Comparison of ENCODE assay signal across 23 mouse cellular contexts in the genomic region with DNA sequence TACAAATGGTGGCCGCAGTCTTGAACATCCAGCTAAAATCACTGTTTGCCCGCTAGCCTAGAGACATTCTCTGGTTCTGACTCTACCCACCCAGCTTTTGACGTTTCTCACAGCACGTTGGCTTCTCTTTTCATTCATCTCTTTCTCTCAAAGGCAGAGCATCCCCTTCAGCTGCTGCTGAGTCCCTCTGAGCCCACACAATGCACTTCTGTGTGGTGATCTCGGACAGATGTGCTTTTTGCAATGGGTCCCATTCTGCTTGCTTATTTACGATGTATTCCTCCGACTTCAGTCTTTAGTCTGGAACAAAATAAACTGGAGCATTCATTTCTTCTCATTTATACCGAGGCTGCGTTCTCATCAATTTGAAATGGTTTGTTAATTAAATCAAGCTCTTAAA.
A peak's percentile ranks its signal among the peaks of the same experiment; 100 is the strongest.
DNase-seq lines count a peak whose midpoint lies in the region; ATAC-seq and TF ChIP-seq lines count a peak whose summit lies in the region.
"Had no signal": no experiment of that assay in that cellular context is flagged by ENCODE, and none has a peak within 500 bp of the region (broad histone marks: within the 10 kb centered on the region; RNA-seq: fewer than 3 reads in every experiment).

No protein-coding gene starts in this region.

- no peak overlapping the region for H3K27ac ChIP-seq in hindbrain, postnatal 0 days
- H3K27ac ChIP-seq in hindbrain, embryonic 10.5 days, result no peak overlapping the region
- 0 out of 2 replicates have a peak overlapping the region, but pooled peaks have one; percentile 20 for H3K27ac ChIP-seq in neural tube, embryonic 11.5 days (ENCODE audit: low read depth, low read length)
- H3K27ac ChIP-seq in neural tube, embryonic 13.5 days (replicated peaks), result no peak overlapping the region
- H3K27ac ChIP-seq: forebrain, embryonic 10.5 days; forebrain, embryonic 13.5 days; hindbrain, embryonic 13.5 days had no signal

- H3K9me3 ChIP-seq in hindbrain, postnatal 0 days (ENCODE audit: low read length), result no peaks in the 10 kb centered on the region
- no peaks in the 10 kb centered on the region for H3K9me3 ChIP-seq in hindbrain, embryonic 10.5 days
- no peaks in the 10 kb centered on the region for H3K9me3 ChIP-seq in neural tube, embryonic 11.5 days (ENCODE audit: control insufficient read depth, low read length)
- H3K9me3 ChIP-seq in neural tube, embryonic 13.5 days, result no peaks in the 10 kb centered on the region
- H3K9me3 ChIP-seq: forebrain, embryonic 10.5 days; forebrain, embryonic 13.5 days; hindbrain, embryonic 13.5 days had no signal

- no peak for TF ChIP-seq CTCF in hindbrain, postnatal 0 days (IDR thresholded peaks at IDR 0.05; ENCODE audit: low read depth)

- no peaks in the 10 kb centered on the region for H3K4me1 ChIP-seq in hindbrain, postnatal 0 days (ENCODE audit: insufficient read depth, low read length)
- H3K4me1 ChIP-seq in hindbrain, embryonic 10.5 days (replicated peaks), result 0 out of 2 replicates have a peak, but pooled peaks cover 2% of the 10 kb centered on the region
- peaks cover 7% of the 10 kb centered on the region; the same call in 1 of the 2 replicates for H3K4me1 ChIP-seq in neural tube, embryonic 11.5 days (ENCODE audit: control insufficient read depth, insufficient read depth, low read length)
- H3K4me1 ChIP-seq in neural tube, embryonic 13.5 days (replicated peaks), result peaks cover 10% of the 10 kb centered on the region; the same call in 1 of the 2 replicates
- H3K4me1 ChIP-seq: forebrain, embryonic 13.5 days; hindbrain, embryonic 13.5 days had no signal

- intact Hi-C loops in gastrocnemius, postnatal 36 days (cut with DNase I), result no loop called here

- WGBS in hindbrain, postnatal 0 days, result 46% methylated on average over 9 of the region's 9 CpGs
- 57% methylated on average over 9 of the region's 9 CpGs for WGBS in hindbrain, embryonic 10.5 days
- 30% methylated on average over 9 of the region's 9 CpGs for WGBS in neural tube, embryonic 11.5 days
- 20% methylated on average over 9 of the region's 9 CpGs for WGBS in neural tube, embryonic 13.5 days

- no peak overlapping the region for H3K9ac ChIP-seq in hindbrain, postnatal 0 days (replicated peaks; ENCODE audit: low read length)
- no peak overlapping the region for H3K9ac ChIP-seq in neural tube, embryonic 11.5 days (ENCODE audit: low read length)
- no peak overlapping the region for H3K9ac ChIP-seq in neural tube, embryonic 13.5 days
- H3K9ac ChIP-seq: forebrain, embryonic 13.5 days; hindbrain, embryonic 13.5 days had no signal

- H3K4me2 ChIP-seq in hindbrain, postnatal 0 days (ENCODE audit: low read depth, low read length), result no peak overlapping the region
- H3K4me2 ChIP-seq in neural tube, embryonic 11.5 days (ENCODE audit: low read depth), result no peak overlapping the region
- H3K4me2 ChIP-seq in neural tube, embryonic 13.5 days, result no peak overlapping the region
- H3K4me2 ChIP-seq: forebrain, embryonic 13.5 days; heart, embryonic 11.5 days; hindbrain, embryonic 13.5 days had no signal

- H3K27me3 ChIP-seq in hindbrain, postnatal 0 days (ENCODE audit: insufficient read depth, low read length), result no peaks in the 10 kb centered on the region
- H3K27me3 ChIP-seq in hindbrain, embryonic 10.5 days (ENCODE audit: insufficient read depth, poor library complexity, severe bottlenecking), result no peaks in the 10 kb centered on the region
- H3K27me3 ChIP-seq in neural tube, embryonic 11.5 days (ENCODE audit: control insufficient read depth, insufficient read depth, low read length), result no peaks in the 10 kb centered on the region
- no peaks in the 10 kb centered on the region for H3K27me3 ChIP-seq in neural tube, embryonic 13.5 days
- H3K27me3 ChIP-seq: forebrain, embryonic 13.5 days; hindbrain, embryonic 13.5 days had no signal

- DNase-seq in hindbrain, postnatal 0 days (ENCODE audit: low spot score), result peak; percentile 18
- no peak for DNase-seq in hindbrain, embryonic 10.5 days (ENCODE audit: low spot score)
- DNase-seq in neural tube, embryonic 11.5 days (ENCODE audit: low spot score), result peak; percentile 30
- no peak for DNase-seq in neural tube, embryonic 10.5 days (ENCODE audit: extremely low spot score, low spot score)
- DNase-seq in brain, adult 2 months (ENCODE audit: low read depth, low spot score), result peak; percentile 25
- DNase-seq in left cerebral cortex, adult 9 months (ENCODE audit: low spot score in 2 of 2), result no peak
- no peak for DNase-seq in gastrocnemius, postnatal 36 days
- DNase-seq: adrenal gland, adult 8-10 months; adrenal gland, postnatal 25 days; cerebellum, adult 11-12 months; cerebellum, adult 8-10 months; cerebellum, postnatal 10 days; cerebellum, postnatal 36 days; gastrocnemius, postnatal 10 days; heart, adult 11 months had no signal

- H3K36me3 ChIP-seq in hindbrain, postnatal 0 days (ENCODE audit: insufficient read depth, low read length), result no peaks in the 10 kb centered on the region
- no peaks in the 10 kb centered on the region for H3K36me3 ChIP-seq in hindbrain, embryonic 10.5 days
- no peaks in the 10 kb centered on the region for H3K36me3 ChIP-seq in neural tube, embryonic 11.5 days (ENCODE audit: control insufficient read depth, insufficient read depth, low read length)
- H3K36me3 ChIP-seq in neural tube, embryonic 13.5 days, result no peaks in the 10 kb centered on the region
- H3K36me3 ChIP-seq: forebrain, embryonic 10.5 days; hindbrain, embryonic 13.5 days had no signal

- ATAC-seq in hindbrain, postnatal 0 days, result peak; percentile 61; the same call in 1 of the 2 replicates
- ATAC-seq in neural tube, embryonic 11.5 days (ENCODE audit: insufficient read depth, low FRiP score, low TSS enrichment), result peak; percentile 80
- ATAC-seq in neural tube, embryonic 13.5 days (ENCODE audit: low read depth), result peak; percentile 59; the same call in 1 of the 2 replicates
- ATAC-seq: activated CD4-positive, CD25-positive, alpha-beta regulatory T cell, adult 4 months; forebrain, embryonic 13.5 days; forebrain, embryonic 16.5 days; hindbrain, embryonic 16.5 days had no signal

- H3K4me3 ChIP-seq in hindbrain, postnatal 0 days (ENCODE audit: low read length), result no peak overlapping the region
- no peak overlapping the region for H3K4me3 ChIP-seq in hindbrain, embryonic 10.5 days
- no peak overlapping the region for H3K4me3 ChIP-seq in neural tube, embryonic 11.5 days (ENCODE audit: low read depth, low read length)
- H3K4me3 ChIP-seq in neural tube, embryonic 13.5 days, result no peak overlapping the region
- H3K4me3 ChIP-seq: forebrain, embryonic 10.5 days; forebrain, embryonic 13.5 days; hindbrain, embryonic 13.5 days had no signal

Comparison
In these comparisons a context has a peak if more than half of its experiments do, and no peak if none do; other contexts are left out.
1. DNase-seq: peak in hindbrain, postnatal 0 days (single experiment), neural tube, embryonic 11.5 days (single experiment) and brain, adult 2 months (single experiment); none in hindbrain, embryonic 10.5 days (single experiment), neural tube, embryonic 10.5 days (single experiment), left cerebral cortex, adult 9 months (0 of 2) and gastrocnemius, postnatal 36 days (0 of 2).
2. Peak in every context shown above with its lines, with median percentiles within 50 percentile points of each other: ATAC-seq.